Mouse (Mus musculus) midbrain, embryonic 14.5 days (tissue): ENCODE results near the gene Fam187b. TPM values are rescaled to one million over a fixed set of nuclear protein-coding genes. Genes with fewer than 3 reads are reported as not detected.
A peak's percentile ranks its signal among the peaks of the same experiment; 100 is the strongest.

Experiments
- ATAC-seq: fragments of 200-750 bp; cut with Nextera tagmentation; 2 replicates; pipeline ENCODE4 v1.8.0; 2017; ENCODE audit warnings: moderate number of reproducible peaks, moderate library complexity; ENCODE audit not compliant: low FRiP score, low TSS enrichment
- DNase-seq: peaks from one replicate; pipeline ENCODE4 v3.0.0-alpha.2; 2015
- H3K27ac ChIP-seq: fragments of 300-500 bp; sonication (generic); replicated peaks from 2 replicates; pipeline ENCODE4 v1.5.1; 2014; ENCODE audit warnings: mild to moderate bottlenecking, low read depth, low read length, moderate library complexity
- H3K27me3 ChIP-seq: fragments of 300-500 bp; sonication (generic); 2 replicates; pipeline ENCODE4 v1.6.1; 2014; ENCODE audit warnings: low read length, control low read depth, mixed read lengths; ENCODE audit not compliant: control insufficient read depth, insufficient read depth
- H3K36me3 ChIP-seq: fragments of 300-500 bp; sonication (generic); 2 replicates; pipeline ENCODE4 v1.6.1; 2014; ENCODE audit warnings: low read length, control low read depth; ENCODE audit not compliant: control insufficient read depth, insufficient read depth
- H3K4me1 ChIP-seq: fragments of 300-500 bp; sonication (generic); 2 replicates; pipeline ENCODE4 v1.6.1; 2014; ENCODE audit warnings: mild to moderate bottlenecking, antibody characterized with exemption, low read length, control low read depth; ENCODE audit not compliant: control insufficient read depth, insufficient read depth
- H3K4me2 ChIP-seq: fragments of 300-500 bp; sonication (generic); 2 replicates; pipeline ENCODE4 v1.6.1; 2014; ENCODE audit warnings: mild to moderate bottlenecking, low read length, moderate library complexity
- H3K4me3 ChIP-seq: fragments of 300-500 bp; sonication (generic); replicated peaks from 2 replicates; pipeline ENCODE4 v1.5.1; 2014; ENCODE audit warnings: low read depth, low read length
- H3K9ac ChIP-seq: fragments of 300-500 bp; sonication (generic); replicated peaks from 2 replicates; pipeline ENCODE4 v1.6.1; 2014; ENCODE audit warnings: mild to moderate bottlenecking, low read length, moderate library complexity
- H3K9me3 ChIP-seq: fragments of 300-500 bp; sonication (generic); 2 replicates; pipeline ENCODE4 v1.6.1; 2016; ENCODE audit warnings: low read length, control low read depth, mixed read lengths; ENCODE audit not compliant: control insufficient read depth
- WGBS: fragments of 180-500 bp; shearing (Covaris S2); extraction: QIAGEN DNeasy Blood & Tissue Kit; methylation state at CpG from one replicate; pipeline ENCODE4 v1.1.7; 2014; 5-methylcytosine and 5-hydroxymethylcytosine counted together
- polyA plus RNA-seq: library from polyadenylated mRNA; unstranded; fragments of >200 nt; fragmentation: Nextera tagmentation; extraction: Ambion mirVana; gene quantifications from 2 replicates; pipeline ENCODE4 v1.2.1, GENCODE M21; 2014

Gene Fam187b
- polyA plus RNA-seq, 1 experiment from 2014 or later = 0.37 TPM

- Histone ChIP-seq H3K9ac (peak overlapping the region; percentile 98), H3K36me3 (peaks cover 44% of the 10 kb centered on the region), H3K4me3 (peak overlapping the region; percentile 92), H3K4me2 (peak overlapping the region; percentile 81), H3K9me3 (no peaks in the 10 kb centered on the region), H3K27ac (peak overlapping the region; percentile 99), H3K27me3 (no peaks in the 10 kb centered on the region), H3K4me1 (peaks cover 18% of the 10 kb centered on the region)
- WGBS = under 1% methylated on average over 44 of the region's 49 CpGs
- ATAC-seq (peak; percentile 58), DNase-seq (no peak)
Observed at GRCm38 (mm10) chr7:30956357-30956751, 17.2 kb upstream of the Fam187b start.

GRCm38 (mm10) chr7:30956756-30957366 lies 16.7 kb upstream of the Fam187b start, which contains the start of gene Usf2:
Usf2 (minus strand) TSS chr7:30956803.
- Histone ChIP-seq H3K4me1 (peaks cover 18% of the 10 kb centered on the region), H3K36me3 (peaks cover 38% of the 10 kb centered on the region), H3K4me2 (peak within 1 kb of the TSS; percentile 81), H3K4me3 (peak within 1 kb of the TSS; percentile 92), H3K27me3 (no peaks in the 10 kb centered on the region), H3K27ac (peak within 1 kb of the TSS; percentile 99), H3K9ac (peak within 1 kb of the TSS; percentile 98), H3K9me3 (no peaks in the 10 kb centered on the region)
- DNase-seq (peak; percentile 87), ATAC-seq (peak; percentile 71)
- WGBS = 1% methylated on average over 64 of the region's 82 CpGs

DNA sequence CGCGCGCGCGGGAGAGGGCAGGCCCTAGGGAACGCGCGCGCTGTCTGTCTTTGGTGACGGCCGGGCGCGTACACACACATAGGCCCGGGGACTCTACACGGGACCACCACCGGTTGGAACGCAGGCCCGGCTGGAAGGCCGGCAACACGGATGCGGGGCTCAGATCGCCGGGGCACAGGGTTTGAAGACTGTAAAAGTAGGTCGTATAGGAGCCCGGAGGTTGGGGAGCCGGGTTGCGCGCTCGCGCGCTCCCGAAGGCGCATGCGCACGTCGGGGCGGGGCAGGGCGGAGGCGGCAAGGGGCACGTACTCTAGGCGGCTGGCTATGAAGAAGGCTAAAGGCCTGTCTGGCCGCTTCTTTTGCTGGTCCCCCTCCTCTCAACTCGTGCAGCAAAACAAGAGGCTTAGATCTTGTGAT lies 16.2 kb upstream of the Fam187b start:
- H3K4me3 ChIP-seq = peak overlapping the region; percentile 92
- H3K4me1 ChIP-seq = peaks cover 18% of the 10 kb centered on the region
- peak overlapping the region; percentile 81 for H3K4me2 ChIP-seq
- peak; percentile 71 for ATAC-seq
- H3K9ac ChIP-seq = peak overlapping the region; percentile 98
- peaks cover 33% of the 10 kb centered on the region for H3K36me3 ChIP-seq
- peak overlapping the region; percentile 99 for H3K27ac ChIP-seq
- WGBS = under 1% methylated on average over 43 of the region's 43 CpGs
- no peaks in the 10 kb centered on the region for H3K27me3 ChIP-seq
- peak; percentile 94 for DNase-seq
- no peaks in the 10 kb centered on the region for H3K9me3 ChIP-seq

DNA sequence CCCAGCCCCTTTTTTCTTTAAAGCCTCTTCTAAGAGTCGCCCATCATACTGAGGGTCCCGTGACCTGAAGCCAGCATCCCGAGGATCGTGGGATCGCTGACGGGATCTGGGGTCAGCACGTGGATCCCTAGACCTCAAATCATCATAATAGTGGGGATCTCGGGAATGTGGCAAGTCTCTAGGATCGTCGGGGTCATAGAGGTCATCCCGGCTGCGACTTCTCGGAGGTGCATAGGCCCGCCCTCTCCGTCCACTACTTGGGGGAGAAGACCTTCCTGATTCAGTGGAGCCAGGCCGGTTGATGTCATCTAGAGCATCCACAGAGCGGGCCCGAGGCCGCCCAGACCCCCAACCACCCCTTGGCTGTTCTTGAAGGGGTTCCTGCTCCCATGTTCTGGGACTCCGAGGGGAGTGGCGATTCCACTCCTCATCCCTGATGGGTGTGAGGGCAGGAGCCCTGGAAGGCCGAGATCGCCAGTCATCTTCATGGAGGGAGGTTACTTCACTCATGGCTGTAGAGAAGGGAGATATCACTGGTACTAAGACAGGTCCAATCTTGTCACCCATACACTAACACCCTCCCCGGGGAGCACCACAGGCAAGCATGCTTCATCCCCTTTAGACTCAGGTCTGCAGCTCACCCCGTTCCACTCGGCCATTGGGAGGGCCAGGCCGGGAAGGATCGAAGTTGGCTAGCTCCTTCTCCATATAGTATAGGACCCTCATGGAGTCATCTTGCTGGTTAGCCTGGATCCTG lies 15.3 kb upstream of the Fam187b start:
- ATAC-seq (no peak), DNase-seq (no peak)
- no peaks in the 10 kb centered on the region for H3K27me3 ChIP-seq
- H3K9me3 ChIP-seq = no peaks in the 10 kb centered on the region
- peaks cover 24% of the 10 kb centered on the region for H3K36me3 ChIP-seq
- H3K4me1 ChIP-seq = peaks cover 18% of the 10 kb centered on the region
- peak overlapping the region; percentile 81 for H3K4me2 ChIP-seq
- peak overlapping the region; percentile 98; the same call in 1 of the 2 replicates for H3K9ac ChIP-seq
- H3K4me3 ChIP-seq = peak overlapping the region; percentile 92
- 73% methylated on average over 28 of the region's 28 CpGs for WGBS
- peak overlapping the region; percentile 99 for H3K27ac ChIP-seq

- no peak for ATAC-seq
- no peaks in the 10 kb centered on the region for H3K9me3 ChIP-seq
- H3K36me3 ChIP-seq = peaks cover 17% of the 10 kb centered on the region
- H3K27ac ChIP-seq = no peak overlapping the region
- H3K9ac ChIP-seq = no peak overlapping the region
- H3K4me2 ChIP-seq = no peak overlapping the region
- H3K4me1 ChIP-seq = peaks cover 18% of the 10 kb centered on the region
- no peaks in the 10 kb centered on the region for H3K27me3 ChIP-seq
- H3K4me3 ChIP-seq = no peak overlapping the region
- no peak for DNase-seq
- WGBS = 95% methylated on average over 9 of the region's 9 CpGs
Observed at GRCm38 (mm10) chr7:30958866-30959487, 14.6 kb upstream of the Fam187b start.

GRCm38 (mm10) chr7:30959786-30960349 lies 13.7 kb upstream of the Fam187b start:
- Histone ChIP-seq H3K4me3 (no peak overlapping the region), H3K9me3 (no peaks in the 10 kb centered on the region), H3K27me3 (no peaks in the 10 kb centered on the region), H3K4me1 (peaks cover 18% of the 10 kb centered on the region), H3K36me3 (peaks cover 8% of the 10 kb centered on the region), H3K27ac (no peak overlapping the region), H3K9ac (no peak overlapping the region), H3K4me2 (no peak overlapping the region)
- no peak for ATAC-seq
- WGBS = 92% methylated on average over 6 of the region's 6 CpGs
- DNase-seq = no peak

- 0 out of 2 replicates have a peak, but pooled peaks cover 4% of the 10 kb centered on the region for H3K36me3 ChIP-seq
- H3K9ac ChIP-seq = no peak overlapping the region
- H3K27me3 ChIP-seq = no peaks in the 10 kb centered on the region
- no peaks in the 10 kb centered on the region for H3K9me3 ChIP-seq
- ATAC-seq (no peak), DNase-seq (no peak)
- WGBS = 93% methylated on average over 5 of the region's 5 CpGs
- no peak overlapping the region for H3K27ac ChIP-seq
- H3K4me1 ChIP-seq = peaks cover 8% of the 10 kb centered on the region
- H3K4me3 ChIP-seq = no peak overlapping the region
- H3K4me2 ChIP-seq = no peak overlapping the region
Observed at GRCm38 (mm10) chr7:30962862-30963261, 10.7 kb upstream of the Fam187b start.

DNA sequence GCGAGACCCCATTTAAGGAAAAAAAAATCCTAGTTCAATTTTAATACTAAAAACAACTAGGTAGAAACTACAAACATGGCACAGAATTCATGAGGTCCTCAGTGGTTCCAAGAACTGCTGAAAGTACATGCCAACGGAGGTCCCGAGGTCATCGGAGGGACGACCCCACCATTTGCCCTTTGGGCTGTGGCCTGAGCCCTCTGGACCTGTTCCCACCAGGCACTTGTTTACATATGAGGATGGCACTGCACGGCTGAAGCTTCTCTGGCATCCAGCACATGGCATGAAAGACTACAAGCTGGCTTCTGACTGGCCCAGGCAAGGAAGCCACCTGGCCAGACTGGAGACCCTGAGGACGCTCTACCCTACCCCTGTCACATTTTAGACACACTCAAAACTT lies 9.2 kb upstream of the Fam187b start:
- no peak for ATAC-seq
- no peak overlapping the region for H3K4me3 ChIP-seq

More for the DNA sequence above, 9.2 kb upstream of the Fam187b start:
- Histone ChIP-seq H3K4me1 (no peaks in the 10 kb centered on the region), H3K9me3 (no peaks in the 10 kb centered on the region), H3K27ac (no peak overlapping the region), H3K36me3 (0 out of 2 replicates have a peak, but pooled peaks cover 1% of the 10 kb centered on the region), H3K4me2 (no peak overlapping the region), H3K9ac (no peak overlapping the region), H3K27me3 (no peaks in the 10 kb centered on the region)
- DNase-seq = no peak
- WGBS = 90% methylated on average over 7 of the region's 7 CpGs
